Mouse (Mus musculus): ENCODE results near the gene Slc38a7. TPM values are rescaled to one million over a fixed set of nuclear protein-coding genes. Genes with fewer than 3 reads are reported as not detected.

Gene Slc38a7
- polyA plus RNA-seq, 1 experiment from 2014 or later: 16.3 TPM

GRCm38 (mm10) chr8:95818211-95818610 lies 35.1 kb downstream of the Slc38a7 start:
- Histone ChIP-seq H3K36me3 (no peaks in the 10 kb centered on the region), H3K9ac (no peak overlapping the region), H3K27ac (no peak overlapping the region), H3K4me1 (no peaks in the 10 kb centered on the region), H3K27me3 (no peaks in the 10 kb centered on the region), H3K4me2 (replicated peaks) (no peak overlapping the region), H3K4me3 (no peak overlapping the region), H3K9me3 (no peaks in the 10 kb centered on the region)
- no peak for ATAC-seq (ENCODE audit: low FRiP score, low read depth)
- 41% methylated on average over 1 of the region's 1 CpGs for WGBS

DNA sequence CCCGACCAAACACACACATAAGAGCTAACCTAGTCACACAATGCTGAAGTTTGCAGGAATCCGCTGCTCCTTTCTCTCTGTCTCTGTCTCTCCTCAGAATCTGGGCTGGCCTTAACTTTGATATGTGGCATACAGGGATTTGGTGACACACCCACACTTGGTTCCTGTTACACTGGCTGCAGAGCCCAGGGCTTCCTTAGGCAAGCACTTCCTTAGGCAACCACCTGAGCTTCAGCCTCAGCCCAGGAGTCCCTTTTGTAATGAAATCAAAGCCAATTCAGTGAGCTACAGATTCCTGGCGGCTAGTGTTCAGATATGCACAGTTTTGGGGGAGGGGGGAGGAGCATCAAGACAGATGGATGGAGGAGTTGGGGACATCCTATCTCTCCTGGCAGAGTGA lies 35.7 kb downstream of the Slc38a7 start:
- no peaks in the 10 kb centered on the region for H3K4me1 ChIP-seq
- no peak overlapping the region for H3K27ac ChIP-seq
- H3K9ac ChIP-seq: no peak overlapping the region
- H3K4me3 ChIP-seq: no peak overlapping the region
- no peak for ATAC-seq (ENCODE audit: low FRiP score, low read depth)
- 65% methylated on average over 3 of the region's 3 CpGs for WGBS
- no peaks in the 10 kb centered on the region for H3K27me3 ChIP-seq
- H3K36me3 ChIP-seq: no peaks in the 10 kb centered on the region
- H3K9me3 ChIP-seq: no peaks in the 10 kb centered on the region
- H3K4me2 ChIP-seq (replicated peaks): no peak overlapping the region

DNA sequence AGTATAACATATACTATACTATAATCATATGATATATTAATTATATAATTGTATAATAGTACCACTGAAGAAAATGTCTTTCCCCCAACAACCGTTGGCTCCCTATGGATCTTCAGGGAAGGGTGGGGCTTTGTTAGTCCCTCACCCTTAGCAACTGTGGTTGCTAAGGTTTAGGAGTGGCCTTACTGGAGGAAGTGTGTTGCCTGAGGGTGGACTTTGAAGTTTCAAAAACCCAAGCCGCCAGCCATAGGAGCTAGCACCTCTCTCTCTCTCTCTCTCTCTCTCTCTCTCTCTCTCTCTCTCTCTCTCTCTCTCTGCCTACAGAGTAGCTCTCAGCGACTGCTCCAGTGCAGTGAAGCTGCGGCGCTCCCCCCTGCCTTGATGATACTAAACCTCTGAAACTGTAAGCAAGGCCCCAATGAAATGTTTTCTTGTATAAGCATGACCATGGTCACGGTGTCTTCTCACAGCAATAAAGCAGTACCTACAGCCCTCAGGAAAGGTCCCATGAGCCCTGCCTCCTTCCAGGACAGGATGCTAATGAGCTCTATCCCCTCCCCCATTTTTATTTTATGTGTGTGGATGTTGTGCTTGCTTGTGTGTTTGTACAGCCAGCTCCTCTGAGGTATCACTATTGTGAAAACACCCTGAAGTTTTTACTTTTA lies 37.2 kb downstream of the Slc38a7 start:
- no peaks in the 10 kb centered on the region for H3K9me3 ChIP-seq
- no peak overlapping the region for H3K4me3 ChIP-seq
- H3K9ac ChIP-seq: no peak overlapping the region
- no peaks in the 10 kb centered on the region for H3K27me3 ChIP-seq
- ATAC-seq (ENCODE audit: low FRiP score, low read depth): no peak
- no peaks in the 10 kb centered on the region for H3K36me3 ChIP-seq
- no peaks in the 10 kb centered on the region for H3K4me1 ChIP-seq
- H3K4me2 ChIP-seq (replicated peaks): no peak overlapping the region
- 24% methylated on average over 6 of the region's 6 CpGs for WGBS
- no peak overlapping the region for H3K27ac ChIP-seq

DNA sequence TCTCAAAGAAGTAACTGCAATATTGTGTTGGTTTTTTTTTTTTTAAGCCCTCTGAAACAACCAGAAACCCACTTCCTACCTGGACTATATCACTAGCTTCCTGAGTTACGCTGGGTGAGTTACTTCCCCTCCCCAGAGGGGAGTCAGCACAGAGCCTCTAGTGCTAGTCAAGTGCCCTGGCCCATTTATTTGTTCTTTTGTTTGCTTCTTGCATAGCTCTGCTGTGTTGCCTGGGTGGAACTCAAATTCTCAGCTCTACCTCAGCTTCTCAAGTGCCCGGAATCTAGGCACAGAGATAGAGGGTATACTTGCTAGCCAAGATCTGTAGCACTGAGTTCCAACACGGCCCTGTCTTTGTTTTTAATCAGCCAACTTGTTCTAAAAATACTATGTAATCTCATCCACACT lies 43.2 kb downstream of the Slc38a7 start:
- H3K9ac ChIP-seq: no peak overlapping the region
- no peak overlapping the region for H3K4me2 ChIP-seq (replicated peaks)
- H3K9me3 ChIP-seq: no peaks in the 10 kb centered on the region
- no peak overlapping the region for H3K4me3 ChIP-seq
- peaks cover 10% of the 10 kb centered on the region for H3K4me1 ChIP-seq
- H3K27me3 ChIP-seq: no peaks in the 10 kb centered on the region
- WGBS: 57% methylated on average over 3 of the region's 3 CpGs
- H3K27ac ChIP-seq: no peak overlapping the region
- H3K36me3 ChIP-seq: no peaks in the 10 kb centered on the region
- ATAC-seq (ENCODE audit: low FRiP score, low read depth): no peak

GRCm38 (mm10) chr8:95809116-95809515 lies 44.2 kb downstream of the Slc38a7 start:
- no peak overlapping the region for H3K9ac ChIP-seq
- no peak overlapping the region for H3K4me3 ChIP-seq
- no peaks in the 10 kb centered on the region for H3K9me3 ChIP-seq
- no peaks in the 10 kb centered on the region for H3K27me3 ChIP-seq
- no peak for ATAC-seq (ENCODE audit: low FRiP score, low read depth)
- H3K4me2 ChIP-seq (replicated peaks): no peak overlapping the region
- H3K36me3 ChIP-seq: 0 out of 2 replicates have a peak, but pooled peaks cover 4% of the 10 kb centered on the region
- H3K27ac ChIP-seq: no peak overlapping the region
- WGBS: 74% methylated on average over 5 of the region's 5 CpGs
- peaks cover 18% of the 10 kb centered on the region for H3K4me1 ChIP-seq

DNA sequence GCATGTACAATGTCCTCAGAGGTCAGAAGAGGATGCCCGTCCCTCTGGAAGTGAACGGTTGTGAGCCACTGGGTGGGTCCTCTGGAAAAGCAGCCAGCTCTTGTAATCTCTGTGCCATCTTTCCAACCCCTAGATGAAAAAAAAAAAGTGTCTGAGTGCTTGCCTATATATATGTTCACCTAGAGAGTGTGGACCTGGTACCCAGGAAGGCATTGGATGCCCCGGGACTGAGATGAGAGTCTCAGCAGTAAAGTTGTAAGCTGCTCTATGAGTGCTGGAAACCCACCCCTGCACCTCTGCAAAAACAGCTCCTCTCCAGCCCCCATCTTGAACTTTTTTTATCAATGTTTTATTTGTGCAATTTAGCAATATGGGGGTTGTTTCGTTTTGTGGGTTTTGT lies 44.7 kb downstream of the Slc38a7 start:
- 86% methylated on average over 4 of the region's 4 CpGs for WGBS
- no peak overlapping the region for H3K27ac ChIP-seq
- no peak overlapping the region for H3K9ac ChIP-seq
- no peaks in the 10 kb centered on the region for H3K27me3 ChIP-seq
- H3K4me1 ChIP-seq: peaks cover 21% of the 10 kb centered on the region
- H3K9me3 ChIP-seq: no peaks in the 10 kb centered on the region
- 0 out of 2 replicates have a peak, but pooled peaks cover 4% of the 10 kb centered on the region for H3K36me3 ChIP-seq
- H3K4me3 ChIP-seq: no peak overlapping the region
- no peak for ATAC-seq (ENCODE audit: low FRiP score, low read depth)
- peak overlapping the region; percentile 66; the same call in 1 of the 2 replicates for H3K4me2 ChIP-seq (replicated peaks)

DNA sequence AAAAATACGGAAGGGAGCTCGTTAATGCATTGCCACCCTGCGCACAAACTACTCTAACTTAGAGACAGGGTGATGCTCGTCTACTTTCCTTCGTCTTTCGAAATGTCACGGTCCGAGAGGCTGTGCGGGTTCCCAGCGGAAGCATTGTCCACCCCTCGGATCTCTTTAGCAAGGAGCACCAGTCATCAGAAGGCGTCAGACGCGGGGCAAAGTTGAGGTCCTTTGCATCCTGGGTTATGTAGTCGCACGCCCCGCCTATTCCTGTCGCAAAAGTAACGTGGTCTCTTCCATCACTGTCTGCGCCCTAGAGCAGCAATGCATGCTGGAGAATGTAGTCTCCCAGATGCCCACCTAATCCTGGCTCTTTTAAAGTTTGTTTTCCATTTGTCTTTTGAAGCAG lies 45.5 kb downstream of the Slc38a7 start:
- peak overlapping the region; percentile 67 for H3K9ac ChIP-seq

GRCm38 (mm10) chr8:95807331-95807843 lies 46.0 kb downstream of the Slc38a7 start, which contains the start of gene Cnot1:
TSS of gene Cnot1 (minus strand) at chr8:95807464.
- WGBS: under 1% methylated on average over 44 of the region's 44 CpGs
- Histone ChIP-seq H3K4me2 (replicated peaks) (peak within 1 kb of the TSS; percentile 92), H3K27me3 (no peaks in the 10 kb centered on the region), H3K9ac (peak within 1 kb of the TSS; percentile 99), H3K4me3 (peak within 1 kb of the TSS; percentile 98), H3K36me3 (peaks cover 6% of the 10 kb centered on the region), H3K4me1 (peaks cover 23% of the 10 kb centered on the region), H3K27ac (peak within 1 kb of the TSS; percentile 95), H3K9me3 (no peaks in the 10 kb centered on the region)
- peak; percentile 97 for ATAC-seq (ENCODE audit: low FRiP score, low read depth)

More for the DNA sequence above, 45.5 kb downstream of the Slc38a7 start:
- H3K4me2 ChIP-seq (replicated peaks): peak overlapping the region; percentile 66
- H3K27ac ChIP-seq: peak overlapping the region; percentile 94
- WGBS: under 1% methylated on average over 20 of the region's 20 CpGs
- 0 out of 2 replicates have a peak, but pooled peaks cover 4% of the 10 kb centered on the region for H3K36me3 ChIP-seq
- H3K9me3 ChIP-seq: no peaks in the 10 kb centered on the region
- H3K4me3 ChIP-seq: peak overlapping the region; percentile 98
- H3K27me3 ChIP-seq: no peaks in the 10 kb centered on the region
- peak; percentile 92 for ATAC-seq (ENCODE audit: low FRiP score, low read depth)
- H3K4me1 ChIP-seq: peaks cover 22% of the 10 kb centered on the region

DNA sequence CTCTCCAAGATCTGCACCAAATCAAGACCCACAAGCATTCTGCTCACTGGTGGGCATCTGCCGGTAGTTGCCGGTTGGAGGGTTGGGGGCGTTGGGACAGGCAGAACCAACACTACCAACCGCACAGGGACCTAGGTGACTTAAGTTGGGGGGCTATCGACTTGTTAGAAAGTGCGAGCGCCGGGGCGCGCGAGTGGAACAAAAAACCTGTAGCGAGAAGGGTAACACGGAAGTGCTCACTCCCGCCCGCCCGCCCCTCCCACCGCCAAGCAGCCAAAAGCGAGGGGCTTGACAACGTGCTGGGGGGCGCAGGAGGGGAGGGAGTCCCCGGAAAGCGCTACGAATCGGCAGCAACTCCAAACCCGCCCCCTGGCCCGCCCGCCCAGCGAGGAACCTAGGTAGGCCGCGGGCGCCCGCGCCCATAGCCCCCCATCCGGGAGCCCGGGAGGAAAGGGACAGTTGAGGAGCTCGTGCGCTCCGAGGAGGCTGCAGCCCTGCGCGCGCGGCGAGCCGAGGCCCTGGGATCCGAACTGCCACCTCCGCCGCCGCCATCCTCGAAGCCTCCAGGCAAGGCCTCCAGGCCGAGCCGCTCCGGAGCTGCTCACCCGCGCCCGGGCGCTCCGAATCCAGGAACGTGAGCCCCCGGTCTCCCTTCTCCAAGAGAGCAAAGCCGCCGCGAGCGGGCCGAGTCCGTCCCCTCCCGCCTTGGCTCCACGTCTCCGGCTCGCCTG lies 46.7 kb downstream of the Slc38a7 start:
- Histone ChIP-seq H3K9me3 (no peaks in the 10 kb centered on the region), H3K4me3 (peak overlapping the region; percentile 98), H3K4me1 (peaks cover 30% of the 10 kb centered on the region), H3K9ac (peak overlapping the region; percentile 99), H3K4me2 (replicated peaks) (peak overlapping the region; percentile 92), H3K27ac (peak overlapping the region; percentile 95), H3K27me3 (no peaks in the 10 kb centered on the region), H3K36me3 (peaks cover 12% of the 10 kb centered on the region)
- under 1% methylated on average over 63 of the region's 69 CpGs for WGBS
- peak; percentile 0; the same call in 1 of the 2 replicates for ATAC-seq (ENCODE audit: low FRiP score, low read depth)

DNA sequence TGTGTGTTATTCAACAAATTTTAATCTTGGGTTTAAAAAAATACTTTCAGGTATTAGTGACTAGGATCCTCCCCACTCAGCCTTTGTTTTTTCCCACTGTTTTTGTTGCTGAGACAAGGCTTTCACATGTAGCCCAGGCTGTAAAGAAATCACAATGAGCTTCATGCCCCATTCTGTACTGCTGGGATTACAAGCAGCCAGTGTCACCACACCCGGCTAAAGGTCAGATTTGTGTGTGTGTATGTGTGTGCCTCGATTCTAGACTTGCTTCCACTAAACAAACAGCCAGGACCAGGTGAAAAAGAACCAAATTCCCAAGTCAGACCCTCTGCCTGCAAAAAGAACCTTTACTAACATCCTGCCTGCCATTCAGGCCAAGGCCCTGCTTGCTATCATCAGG lies 47.9 kb downstream of the Slc38a7 start:
- Histone ChIP-seq H3K27ac (no peak overlapping the region), H3K9ac (peak overlapping the region; percentile 99), H3K36me3 (peaks cover 21% of the 10 kb centered on the region), H3K4me2 (replicated peaks) (peak overlapping the region; percentile 92), H3K4me3 (peak overlapping the region; percentile 98), H3K9me3 (no peaks in the 10 kb centered on the region), H3K4me1 (peaks cover 33% of the 10 kb centered on the region), H3K27me3 (no peaks in the 10 kb centered on the region)
- ATAC-seq (ENCODE audit: low FRiP score, low read depth): no peak
- WGBS: 75% methylated on average over 2 of the region's 2 CpGs

DNA sequence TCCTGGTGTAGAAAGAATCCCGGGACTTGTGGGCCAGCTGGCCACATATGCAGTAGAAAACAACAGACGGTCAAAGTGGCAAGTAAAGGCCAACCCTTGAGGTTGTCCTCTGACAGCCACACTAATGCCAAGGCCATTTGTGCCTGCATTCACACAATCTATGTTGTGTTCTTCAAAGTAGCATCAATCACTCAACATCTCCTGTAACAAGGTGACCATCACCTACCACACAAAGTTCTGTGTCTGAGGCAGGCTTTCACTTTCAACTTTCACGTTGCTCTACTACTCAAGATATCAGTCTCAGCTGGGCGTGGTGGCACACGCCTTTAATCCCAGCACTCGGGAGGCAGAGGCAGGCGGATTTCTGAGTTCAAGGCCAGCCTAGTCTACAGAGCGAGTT lies 51.1 kb downstream of the Slc38a7 start:
- Histone ChIP-seq H3K36me3 (peaks cover 42% of the 10 kb centered on the region), H3K27me3 (no peaks in the 10 kb centered on the region), H3K4me3 (no peak overlapping the region), H3K27ac (no peak overlapping the region), H3K9me3 (no peaks in the 10 kb centered on the region), H3K4me2 (replicated peaks) (no peak overlapping the region), H3K9ac (no peak overlapping the region), H3K4me1 (peaks cover 33% of the 10 kb centered on the region)
- ATAC-seq (ENCODE audit: low FRiP score, low read depth): no peak
- 88% methylated on average over 8 of the region's 8 CpGs for WGBS

DNA sequence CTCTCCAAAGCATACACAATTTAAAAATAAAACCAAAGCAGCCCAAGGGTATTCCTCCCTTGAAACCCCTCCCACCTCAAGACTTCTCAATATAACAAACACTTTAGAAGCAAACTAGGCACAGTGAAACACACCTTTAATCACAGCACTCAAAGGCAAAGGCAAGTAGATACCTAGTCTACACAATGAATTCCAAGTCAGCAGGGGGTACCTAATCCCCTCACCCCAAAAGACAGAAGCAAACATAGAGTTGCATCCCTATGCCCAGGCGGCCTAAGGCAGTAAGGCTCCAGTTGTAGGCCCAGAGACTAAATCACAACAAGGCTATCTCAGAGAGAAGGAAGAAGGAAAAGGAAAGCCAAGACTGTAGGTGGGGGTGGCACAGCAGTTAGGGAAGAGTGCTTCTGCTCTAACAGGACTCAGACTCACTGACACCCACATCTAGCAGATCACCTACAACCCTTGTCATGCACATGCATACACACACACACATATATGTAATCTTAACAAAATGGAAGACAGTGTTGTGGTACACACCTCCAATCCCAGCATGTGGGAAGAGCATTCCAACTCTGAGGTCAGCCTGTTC lies 51.8 kb downstream of the Slc38a7 start:
- H3K4me2 ChIP-seq (replicated peaks): no peak overlapping the region
- ATAC-seq (ENCODE audit: low FRiP score, low read depth): no peak
- H3K9me3 ChIP-seq: no peaks in the 10 kb centered on the region
- 100% methylated on average over 1 of the region's 1 CpGs for WGBS
- H3K4me3 ChIP-seq: no peak overlapping the region
- H3K27ac ChIP-seq: no peak overlapping the region
- no peak overlapping the region for H3K9ac ChIP-seq
- no peaks in the 10 kb centered on the region for H3K27me3 ChIP-seq
- H3K4me1 ChIP-seq: peaks cover 33% of the 10 kb centered on the region
- H3K36me3 ChIP-seq: peaks cover 42% of the 10 kb centered on the region

Measured in limb, embryonic 13.5 days (tissue).